Mouse (Mus musculus): ENCODE data around the gene Crabp1. TPM values are rescaled to one million over a fixed set of nuclear protein-coding genes. Genes with fewer than 3 reads are reported as not detected.

Gene Crabp1
- polyA plus RNA-seq, 1 experiment from 2014 or later, result not detected

GRCm38 (mm10) chr9:54802749-54803679 is 38.5 kb downstream of the Crabp1 start:
- ATAC-seq (no peak), DNase-seq (ENCODE audit: low read depth, low spot score) (no peak)
- ChIA-PET CTCF (no interaction called here), POLR2A (no interaction called here)
- in situ Hi-C loops (cut with MboI; ENCODE audit: low pct_unique_long_range_greater_than_20kb), result loop anchor here (10.0 kb wide), 1 partner anchor 48 kb away; no protein-coding TSS in a partner anchor
- H3K27me3 ChIP-seq, result no peaks in the 10 kb centered on the region
- TF ChIP-seq CTCF (IDR thresholded peaks at IDR 0.05), result no peak

DNA sequence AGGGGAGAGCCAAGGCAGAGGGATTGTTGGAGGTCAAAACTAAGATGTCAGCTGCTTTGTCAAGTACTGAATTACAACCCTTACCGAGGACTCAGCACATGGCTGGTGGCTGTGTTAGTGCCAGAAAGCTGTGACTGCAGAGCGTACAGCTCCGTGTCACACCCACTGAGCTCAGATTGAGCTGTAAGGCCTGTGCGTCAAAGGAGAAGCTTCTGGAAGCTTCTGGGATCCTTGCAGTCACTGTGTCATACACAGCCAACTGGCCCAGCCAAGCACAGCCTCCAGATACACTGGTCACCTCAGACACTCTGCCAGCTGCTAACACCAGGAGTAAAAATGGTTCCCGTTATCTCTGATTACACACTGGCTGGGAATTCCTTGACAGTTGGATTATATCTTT is 39.8 kb downstream of the Crabp1 start:
- ChIA-PET CTCF (interaction anchor here (0.9 to 1.8 kb wide), 4 partner anchors 12 to 66 kb away, joined by 3 to 4 read pairs (median 4); no protein-coding TSS in a partner anchor), POLR2A (no interaction called here)
- no peak for ATAC-seq

DNA sequence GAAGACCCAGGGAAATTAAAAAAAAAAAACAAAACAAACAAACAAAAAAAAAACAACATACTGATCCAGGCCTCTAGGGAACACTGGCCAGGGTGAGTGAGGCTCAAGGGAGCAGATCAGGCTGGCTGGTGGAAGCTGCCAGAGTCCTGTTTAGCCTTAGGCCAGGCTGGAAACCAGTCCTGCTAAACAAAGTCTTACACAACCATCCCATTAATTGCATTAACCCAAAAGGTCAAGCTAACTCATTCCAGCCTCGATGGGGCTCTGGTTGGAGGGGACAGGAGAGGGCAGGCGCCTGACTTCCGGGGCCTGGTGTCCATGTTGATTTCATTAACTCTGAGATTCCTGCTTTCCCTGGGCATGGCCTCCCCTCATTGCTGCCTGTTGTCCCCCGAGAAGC is 43.2 kb downstream of the Crabp1 start:
- in situ Hi-C loops (cut with MboI; ENCODE audit: low pct_unique_long_range_greater_than_20kb), result loop anchor here (10.0 kb wide), 1 partner anchor 53 kb away; no protein-coding TSS in a partner anchor
- H3K27me3 ChIP-seq, result no peaks in the 10 kb centered on the region
- POLR2A ChIA-PET, result interaction anchor here (0.7 kb wide), 1 partner anchor 20 kb away, joined by 4 read pairs; no protein-coding TSS in a partner anchor
- ATAC-seq (no peak), DNase-seq (ENCODE audit: low read depth, low spot score) (no peak)
- no peak for TF ChIP-seq CTCF (IDR thresholded peaks at IDR 0.05)
- CTCF ChIA-PET, result no interaction called here

More for the DNA sequence above, 39.8 kb downstream of the Crabp1 start:
- no peaks in the 10 kb centered on the region for H3K27me3 ChIP-seq
- no peak for DNase-seq (ENCODE audit: low read depth, low spot score)
- in situ Hi-C loops (cut with MboI; ENCODE audit: low pct_unique_long_range_greater_than_20kb), result loop anchor here (10.0 kb wide), 1 partner anchor 50 kb away; no protein-coding TSS in a partner anchor
- TF ChIP-seq CTCF (IDR thresholded peaks at IDR 0.05), result no peak

DNA sequence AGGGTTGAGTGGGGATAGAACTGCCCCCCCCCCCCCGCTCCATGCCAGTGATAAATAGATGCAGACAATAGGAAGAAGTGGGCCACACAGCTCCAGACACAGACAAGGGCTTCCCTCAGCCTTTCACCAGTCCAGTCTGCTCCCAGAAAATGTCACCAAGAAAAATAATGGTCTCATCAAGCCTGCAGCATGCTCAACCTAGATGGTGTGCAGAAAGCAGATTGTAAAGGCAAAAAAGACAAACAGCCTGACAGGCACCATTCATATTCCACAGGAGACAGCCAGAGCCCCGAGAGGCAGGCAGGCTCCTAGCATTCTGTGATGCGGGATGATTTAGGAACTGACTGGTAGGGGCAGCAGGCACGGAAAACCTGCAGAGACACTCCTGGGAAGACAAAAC is 45.4 kb downstream of the Crabp1 start:
- ATAC-seq, result no peak
- in situ Hi-C loops (cut with MboI; ENCODE audit: low pct_unique_long_range_greater_than_20kb), result loop anchor here (10.0 kb wide), 1 partner anchor 55 kb away; no protein-coding TSS in a partner anchor
- ChIA-PET CTCF (interaction anchor here (0.6 kb wide), 1 partner anchor 12 kb away, joined by 3 read pairs; no protein-coding TSS in a partner anchor), POLR2A (no interaction called here)
- H3K27me3 ChIP-seq, result no peaks in the 10 kb centered on the region
- TF ChIP-seq CTCF (IDR thresholded peaks at IDR 0.05), result no peak
- DNase-seq (ENCODE audit: low read depth, low spot score), result no peak

DNA sequence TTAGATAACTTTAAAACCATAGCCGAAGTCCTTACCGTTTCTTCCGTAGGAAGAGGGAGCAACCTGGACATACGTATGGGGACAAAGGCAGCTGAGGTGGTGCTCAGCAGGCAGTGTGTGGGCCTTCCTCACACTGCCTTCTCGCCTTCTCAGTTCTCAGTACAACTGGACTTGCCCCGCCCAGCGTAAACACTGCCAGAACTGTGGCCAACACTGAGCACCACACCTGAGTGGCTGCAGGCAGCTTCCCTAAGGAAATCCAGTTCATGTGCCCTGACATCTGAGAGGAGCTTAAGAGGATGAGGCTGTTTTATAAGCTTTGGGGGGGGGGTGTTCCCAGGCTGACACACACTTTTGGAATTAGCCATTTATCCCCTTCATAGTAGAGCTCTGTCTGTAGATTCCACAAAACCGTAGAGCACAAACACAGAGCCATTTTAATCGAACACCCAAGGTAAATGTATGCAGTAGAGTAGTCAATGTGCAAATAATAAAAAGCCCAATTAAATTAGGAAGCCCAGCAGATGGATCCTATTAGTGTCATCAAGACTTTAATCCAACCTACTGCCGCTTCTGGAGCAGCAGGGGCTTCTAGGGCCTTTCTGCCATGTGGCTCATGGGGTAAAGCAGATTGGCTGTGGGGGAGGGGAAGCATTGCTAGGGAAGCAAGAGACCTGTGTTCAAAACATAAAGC is 52.1 kb downstream of the Crabp1 start:
- no peak for DNase-seq (ENCODE audit: low read depth, low spot score)
- POLR2A ChIA-PET, result interaction anchor here (0.6 to 0.7 kb wide), 2 partner anchors 86 to 92 kb away, joined by 3 to 4 read pairs; no protein-coding TSS in a partner anchor
- CTCF ChIA-PET, result interaction anchor here (0.8 kb wide), 1 partner anchor 78 kb away, joined by 3 read pairs; no protein-coding TSS in a partner anchor
- in situ Hi-C loops (cut with MboI; ENCODE audit: low pct_unique_long_range_greater_than_20kb), result no loop called here
- no peak for TF ChIP-seq CTCF (IDR thresholded peaks at IDR 0.05)
- ATAC-seq, result no peak
- H3K27me3 ChIP-seq, result no peaks in the 10 kb centered on the region

- DNase-seq (ENCODE audit: low read depth, low spot score) (no peak), ATAC-seq (peak; percentile 71)
- peak; percentile 91 for TF ChIP-seq CTCF (IDR thresholded peaks at IDR 0.05)
- ChIA-PET POLR2A (interaction anchor here (0.8 kb wide), 1 partner anchor 87 kb away, joined by 5 read pairs; the partner anchor contains the start of gene Wdr61), CTCF (interaction anchor here (0.6 to 6.2 kb wide), 11 partner anchors 8 to 91 kb away, joined by 3 to 64 read pairs (median 5); partner anchors contain the start of gene Wdr61)
- H3K27me3 ChIP-seq, result no peaks in the 10 kb centered on the region
- in situ Hi-C loops (cut with MboI; ENCODE audit: low pct_unique_long_range_greater_than_20kb), result loop anchor here (5.0 kb wide), 1 partner anchor 84 kb away; no protein-coding TSS in a partner anchor
Observed at GRCm38 (mm10) chr9:54821442-54822100, 57.0 kb downstream of the Crabp1 start.

Other genes starting within 250 kb of the Crabp1 start
- 0.04 TPM for gene Sh2d7, start 225.8 kb upstream of the Crabp1 start, polyA plus RNA-seq (2021)
- 74.4 TPM for gene Cib2, start 204.5 kb upstream of the Crabp1 start, polyA plus RNA-seq (2021)
- 319 TPM for gene Idh3a, start 178.4 kb upstream of the Crabp1 start, polyA plus RNA-seq (2021)
- gene Acsbg1, start 102.9 kb upstream of the Crabp1 start, polyA plus RNA-seq (2021), result 1.9 TPM
- gene Dnaja4, start 65.9 kb upstream of the Crabp1 start, polyA plus RNA-seq (2021), result 19.6 TPM
- 90.0 TPM for gene Wdr61, start 30.2 kb upstream of the Crabp1 start, polyA plus RNA-seq (2021)
- 41.8 TPM for gene Ireb2, start 99.0 kb downstream of the Crabp1 start, polyA plus RNA-seq (2021)
- gene Hykk, start 152.5 kb downstream of the Crabp1 start, polyA plus RNA-seq (2021), result 0.27 TPM
- gene Psma4, start 186.0 kb downstream of the Crabp1 start, polyA plus RNA-seq (2021), result 243 TPM
- gene AY074887, start 186.2 kb downstream of the Crabp1 start, polyA plus RNA-seq (2021), result 0.65 TPM
- gene Chrna5, start 216.1 kb downstream of the Crabp1 start, polyA plus RNA-seq (2021), result 0.06 TPM